Mouse (Mus musculus) bone marrow, adult 2 months (tissue): ENCODE results near the gene Rtn4rl2. TPM values are rescaled to one million over a fixed set of nuclear protein-coding genes. Genes with fewer than 3 reads are reported as not detected.

Source experiments
- H3K27ac ChIP-seq: fragments of 200-500 bp; 2 replicates; pipeline ENCODE4 v1.5.1; 2012; ENCODE audit warnings: low read depth, mild to moderate bottlenecking, control low read depth, inconsistent platforms, low read length; ENCODE audit not compliant: control insufficient read depth, poor library complexity, insufficient read depth
- H3K4me1 ChIP-seq: fragments of 200-500 bp; 2 replicates; pipeline ENCODE4 v1.6.1; 2011; ENCODE audit warnings: low read length; ENCODE audit not compliant: control insufficient read depth, insufficient read depth
- H3K4me3 ChIP-seq: fragments of 200-500 bp; replicated peaks from 2 replicates; pipeline ENCODE3; 2011; ENCODE audit warnings: mild to moderate bottlenecking, low read depth, low read length, control low read depth; ENCODE audit not compliant: control insufficient read depth
- CTCF ChIP-seq: fragments of 200-500 bp; IDR thresholded peaks from 2 replicates; pipeline ENCODE4 v1.5.1; 2011; ENCODE audit warnings: low read length, control low read depth; ENCODE audit not compliant: control insufficient read depth, insufficient read depth
- POLR2A ChIP-seq: fragments of 200-500 bp; IDR thresholded peaks from 2 replicates; pipeline ENCODE4 v1.6.1; 2011; ENCODE audit warnings: low read depth, mild to moderate bottlenecking, control low read depth, low read length, borderline replicate concordance; ENCODE audit not compliant: control insufficient read depth
- WGBS: fragments of 180-500 bp; shearing (Covaris S2); methylation state at CpG from one replicate; pipeline ENCODE4 v1.1.7; 2018; 5-methylcytosine and 5-hydroxymethylcytosine counted together
- polyA plus RNA-seq: library from polyadenylated mRNA; stranded (reverse); fragments of >200 nt; gene quantifications from 2 replicates; pipeline ENCODE4 v1.2.4, GENCODE M21; 2011; ENCODE audit warnings: low replicate concordance; ENCODE audit not compliant: missing spikeins, insufficient read depth, insufficient read length

Rtn4rl2 gene
- polyA plus RNA-seq, 1 experiment = not detected

DNA sequence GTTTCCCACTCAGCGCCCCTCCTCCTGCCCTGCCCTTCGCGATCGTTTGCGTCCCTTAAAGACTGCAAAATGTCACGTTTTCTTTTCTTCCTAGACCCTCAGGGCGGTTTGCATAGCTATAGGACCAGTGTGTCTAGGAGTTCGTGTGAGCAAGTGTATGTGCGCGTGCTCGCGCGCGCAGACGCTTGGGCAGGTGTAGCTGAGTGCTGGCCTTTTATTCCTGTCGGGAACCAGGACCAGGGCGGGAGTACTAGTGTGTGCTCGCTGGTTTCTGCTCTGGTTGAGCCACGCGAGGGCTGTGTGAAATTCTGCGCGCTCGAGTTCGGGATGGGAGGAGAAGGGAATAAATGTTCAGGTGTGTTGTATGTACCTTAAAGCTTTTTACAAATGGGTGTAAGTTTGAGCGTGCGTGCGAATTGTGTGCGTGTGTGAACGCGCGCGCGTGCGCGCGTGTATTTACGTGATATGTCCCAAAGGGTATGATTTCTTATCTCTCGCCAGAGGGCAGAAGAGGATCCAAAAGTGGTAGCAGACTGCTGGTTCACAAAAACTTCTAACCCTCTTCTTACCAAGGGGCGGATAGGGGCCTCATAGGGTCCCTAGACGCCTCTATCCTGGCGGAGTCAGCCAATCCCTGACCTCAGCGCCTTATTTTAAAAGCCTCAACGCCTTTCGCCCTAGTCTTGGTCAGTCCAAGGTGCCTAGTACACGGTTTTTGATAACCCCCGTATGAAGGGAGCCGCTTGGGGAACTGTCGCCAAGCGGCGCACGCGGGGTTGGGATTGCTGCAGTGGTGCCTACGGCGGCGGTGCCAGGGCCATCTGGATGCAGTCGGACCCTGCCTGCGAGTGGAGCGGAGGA is 1.1 kb upstream of the Rtn4rl2 start:
- TF ChIP-seq POLR2A = no peak
- WGBS = under 1% methylated on average over 58 of the region's 58 CpGs
- H3K4me1 ChIP-seq = peaks cover 2% of the 10 kb centered on the region; the same call in 1 of the 2 replicates

DNA sequence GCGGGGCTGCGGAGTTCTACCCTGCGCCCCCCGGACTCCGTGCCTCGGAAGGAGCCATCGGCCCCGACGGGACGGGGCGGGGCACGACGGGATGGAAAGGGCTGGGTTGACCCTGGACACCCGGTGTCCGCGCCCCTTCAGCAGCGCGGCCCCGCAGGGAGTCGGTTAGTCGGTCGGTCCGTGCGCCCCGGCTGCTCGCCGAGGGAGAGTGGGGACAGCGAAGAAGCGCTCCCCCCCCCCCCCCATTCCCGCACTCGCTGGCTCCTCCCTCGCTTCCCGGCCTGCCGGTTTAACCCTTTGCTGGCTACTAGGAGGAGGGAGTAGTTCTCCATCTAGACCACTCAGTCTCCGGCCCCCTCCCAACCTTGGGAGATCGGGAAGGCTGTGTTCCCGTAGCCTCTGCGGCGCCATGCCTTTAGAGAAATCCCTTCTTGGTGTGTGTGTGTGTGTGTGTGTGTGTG is 341 bp upstream of the Rtn4rl2 start:
- Histone ChIP-seq H3K4me1 (peaks cover 2% of the 10 kb centered on the region; the same call in 1 of the 2 replicates), H3K4me3 (no peak overlapping the region), H3K27ac (no peak overlapping the region)
- 1% methylated on average over 38 of the region's 39 CpGs for WGBS
- no peak for TF ChIP-seq CTCF
- TF ChIP-seq POLR2A = no peak

More for the DNA sequence above, 1.1 kb upstream of the Rtn4rl2 start:
- Histone ChIP-seq H3K27ac (no peak overlapping the region), H3K4me3 (peak overlapping the region; percentile 21)

DNA sequence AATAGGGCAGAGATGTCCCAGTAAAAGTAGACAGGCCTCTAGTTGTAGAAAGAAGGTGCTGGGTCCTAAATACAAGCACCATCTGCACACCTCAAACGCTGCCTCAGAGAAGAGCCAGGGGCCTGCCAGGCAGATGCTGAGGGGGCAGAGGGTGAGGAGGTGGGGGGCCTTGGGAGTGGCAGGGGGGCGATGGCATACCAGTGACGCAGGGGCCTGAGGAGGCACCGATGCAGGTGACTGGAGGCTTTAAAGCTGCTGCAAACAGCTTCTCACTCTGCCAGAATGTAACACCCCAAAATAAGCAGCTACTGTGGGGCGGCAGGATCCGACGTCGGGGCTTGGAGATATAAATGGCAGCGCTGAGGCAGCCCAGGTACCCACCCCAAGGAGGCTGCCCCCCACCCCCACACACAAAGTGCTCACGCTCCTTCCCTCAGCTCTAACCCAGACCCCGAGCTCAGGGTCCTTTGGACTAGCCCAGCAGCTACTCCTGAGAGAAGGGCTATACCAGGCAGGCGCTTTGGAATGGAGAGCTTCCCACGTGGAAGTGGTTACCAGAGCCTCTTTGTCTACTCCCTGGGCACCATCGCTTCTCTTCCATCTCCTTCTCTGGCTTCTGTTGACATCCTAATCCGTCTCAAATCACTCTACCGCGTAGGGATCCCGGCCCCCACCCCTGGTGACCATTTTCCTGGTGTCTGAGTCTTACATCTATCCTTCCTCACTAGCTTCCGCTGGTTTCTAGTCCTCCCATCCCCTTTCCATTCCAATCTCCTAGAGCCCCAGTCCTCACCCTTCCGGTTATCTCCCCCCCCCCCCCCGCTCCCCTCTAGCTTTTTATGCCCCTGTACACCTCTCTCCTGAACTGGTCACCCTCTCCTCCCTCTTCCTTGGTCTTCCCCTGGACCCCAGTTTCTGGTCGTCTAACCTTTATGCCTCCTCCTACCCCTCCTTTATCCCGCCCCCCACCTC is 1.1 kb downstream of the Rtn4rl2 start:
- TF ChIP-seq POLR2A (no peak), CTCF (no peak)
- Histone ChIP-seq H3K4me1 (peaks cover 2% of the 10 kb centered on the region; the same call in 1 of the 2 replicates), H3K27ac (no peak overlapping the region), H3K4me3 (no peak overlapping the region)
- 29% methylated on average over 23 of the region's 23 CpGs for WGBS

DNA sequence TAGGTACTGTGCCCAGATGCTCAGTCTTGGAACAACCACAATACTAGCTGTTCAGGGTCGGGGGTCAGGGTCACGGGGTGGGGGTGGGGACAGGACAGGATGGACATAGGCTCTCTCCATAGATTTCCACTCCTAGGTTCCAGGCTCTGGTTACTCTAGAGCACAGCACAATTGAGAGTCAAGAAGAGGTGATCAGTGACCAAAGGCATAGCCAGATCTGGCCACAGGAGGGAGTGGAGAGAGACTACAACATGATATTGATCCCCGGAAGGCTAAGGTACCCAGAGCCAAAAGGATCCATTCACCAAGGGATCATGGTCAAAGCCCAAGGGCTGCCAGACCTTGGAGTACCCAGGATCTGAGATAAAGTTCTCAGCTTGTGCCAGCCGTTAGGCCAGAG is 1.9 kb downstream of the Rtn4rl2 start:
- 61% methylated on average over 4 of the region's 4 CpGs for WGBS
- peaks cover 2% of the 10 kb centered on the region; the same call in 1 of the 2 replicates for H3K4me1 ChIP-seq
- no peak overlapping the region for H3K4me3 ChIP-seq
- TF ChIP-seq POLR2A (no peak), CTCF (no peak)
- no peak overlapping the region for H3K27ac ChIP-seq

DNA sequence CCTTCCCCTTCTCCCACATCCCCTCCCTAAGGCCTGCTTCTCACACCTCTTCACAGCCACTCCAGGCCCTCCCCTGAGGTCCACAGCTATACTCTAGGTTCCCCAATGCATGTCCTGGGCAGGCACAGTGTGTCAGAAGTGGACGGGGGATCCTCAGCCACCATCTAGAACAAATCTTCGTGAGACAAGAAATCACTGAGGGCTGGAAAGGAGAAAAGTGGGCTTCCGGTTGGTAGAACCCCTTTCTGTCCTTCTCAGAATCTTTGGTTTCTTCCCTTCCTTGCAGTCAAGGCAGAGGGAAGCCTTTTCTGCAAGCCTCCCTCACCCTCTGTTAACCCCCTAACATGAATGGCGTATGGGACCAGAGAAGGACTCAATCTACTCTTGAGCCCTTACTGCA is 2.6 kb downstream of the Rtn4rl2 start:
- no peak overlapping the region for H3K4me3 ChIP-seq
- TF ChIP-seq CTCF (no peak), POLR2A (no peak)
- peaks cover 2% of the 10 kb centered on the region; the same call in 1 of the 2 replicates for H3K4me1 ChIP-seq
- 67% methylated on average over 4 of the region's 4 CpGs for WGBS
- H3K27ac ChIP-seq = no peak overlapping the region

DNA sequence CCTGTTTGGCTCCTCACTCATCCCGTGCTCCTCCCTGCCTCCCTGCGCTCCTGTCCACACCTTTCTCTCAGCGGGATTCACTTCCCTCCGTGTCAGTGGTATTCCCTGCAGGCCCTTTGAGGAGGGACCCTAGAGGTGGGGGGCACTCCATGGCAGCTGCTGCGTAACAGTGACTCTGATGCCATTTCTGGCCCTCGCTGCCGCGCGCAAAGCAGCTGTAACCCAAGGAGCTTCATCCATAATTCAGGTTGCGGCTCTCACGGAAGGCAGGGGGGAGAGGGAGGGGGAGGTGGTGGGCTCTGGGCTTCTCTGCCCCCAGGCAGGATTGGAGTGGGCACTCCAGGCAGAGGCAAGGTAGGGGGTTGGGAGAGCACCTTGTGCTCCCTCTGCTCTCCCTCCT is 3.0 kb downstream of the Rtn4rl2 start:
- TF ChIP-seq POLR2A = no peak
- no peak for TF ChIP-seq CTCF

DNA sequence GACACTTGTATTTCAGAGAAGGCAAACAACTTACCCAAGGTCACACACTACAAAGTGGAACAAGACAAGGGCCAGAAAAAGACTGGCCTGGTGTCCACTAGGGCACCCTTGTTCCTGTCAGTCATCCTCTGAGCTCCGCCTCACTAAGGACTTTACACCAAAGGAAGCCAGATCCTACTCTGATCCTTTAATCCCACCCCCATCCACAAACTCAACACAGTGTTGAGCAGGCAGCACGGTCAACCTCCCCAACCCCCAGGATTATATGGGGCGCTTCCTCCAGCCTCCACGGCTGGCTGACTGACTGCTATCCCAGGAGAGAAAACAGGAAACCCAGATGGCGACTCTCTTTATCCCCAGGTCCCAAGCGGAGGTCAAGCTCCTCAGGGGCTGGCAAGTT is 3.4 kb downstream of the Rtn4rl2 start:
- Histone ChIP-seq H3K27ac (no peak overlapping the region), H3K4me3 (no peak overlapping the region), H3K4me1 (peaks cover 2% of the 10 kb centered on the region; the same call in 1 of the 2 replicates)
- 21% methylated on average over 6 of the region's 6 CpGs for WGBS
- TF ChIP-seq POLR2A (no peak), CTCF (no peak)

More for the DNA sequence above, 3.0 kb downstream of the Rtn4rl2 start:
- peaks cover 2% of the 10 kb centered on the region; the same call in 1 of the 2 replicates for H3K4me1 ChIP-seq
- no peak overlapping the region for H3K4me3 ChIP-seq
- 25% methylated on average over 11 of the region's 11 CpGs for WGBS
- H3K27ac ChIP-seq = no peak overlapping the region

DNA sequence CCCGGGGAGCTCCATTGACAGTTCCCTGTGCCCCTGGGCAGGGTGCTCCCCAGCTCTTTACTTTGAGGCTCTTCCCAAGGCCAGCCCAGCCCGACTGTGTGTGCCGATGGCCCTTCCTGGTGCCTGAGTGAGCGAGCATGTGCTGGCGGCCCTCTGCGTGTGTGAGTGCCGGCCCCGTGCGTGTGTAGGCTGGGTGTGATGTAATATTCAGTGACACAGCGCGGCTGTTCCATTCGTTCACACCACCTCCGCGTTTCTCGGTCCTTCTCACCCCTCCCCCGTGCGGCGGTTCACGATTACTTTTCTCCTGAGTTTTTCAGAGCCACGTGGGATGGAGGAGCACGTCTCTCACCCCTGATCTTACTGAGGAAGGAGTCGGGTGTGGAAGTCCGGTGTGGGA is 3.9 kb downstream of the Rtn4rl2 start:
- 5% methylated on average over 23 of the region's 23 CpGs for WGBS
- Histone ChIP-seq H3K27ac (no peak overlapping the region), H3K4me3 (no peak overlapping the region), H3K4me1 (peaks cover 2% of the 10 kb centered on the region; the same call in 1 of the 2 replicates)
- TF ChIP-seq CTCF (no peak), POLR2A (0 out of 2 replicates have a peak, but pooled peaks have one; percentile 20)
